Comparison of ENCODE assay signal across 28 mouse cellular contexts in genomic region chr6:127491046-127491445, GRCm38 (mm10). TPM values are rescaled to one million over a fixed set of nuclear protein-coding genes. Genes with fewer than 3 reads are reported as not detected.
DNase-seq lines count a peak whose midpoint lies in the region; ATAC-seq and TF ChIP-seq lines count a peak whose summit lies in the region.
"Had no signal": no experiment of that assay in that cellular context is flagged by ENCODE, and none has a peak within 500 bp of the region (broad histone marks: within the 10 kb centered on the region; RNA-seq: fewer than 3 reads in every experiment).

No protein-coding gene starts in this region.

- TF ChIP-seq RAD21 in MEL (IDR thresholded peaks at IDR 0.05; ENCODE audit: low read depth, low read length): no peak

- DNase-seq in A20 (ENCODE audit: low read depth, low spot score) (peak; percentile 35), MEL (ENCODE audit: low read depth, low spot score) (peak; percentile 19)
- peak; percentile 52 for DNase-seq in thymus, postnatal 14 days
- no peak for DNase-seq in spleen, adult 18-20 months
- no peak for DNase-seq in midbrain, postnatal 0 days (ENCODE audit: low spot score)
- no peak for DNase-seq in heart, adult 2 months
- DNase-seq: adrenal gland, adult 8-10 months; adrenal gland, postnatal 25 days; cerebellum, adult 11-12 months; cerebellum, adult 8-10 months; cerebellum, postnatal 10 days; cerebellum, postnatal 36 days; embryo, embryonic 11 days; gastrocnemius, postnatal 25 days; heart, adult 18-20 months; heart, postnatal 14 days; heart, postnatal 4 days had no signal

- TF ChIP-seq EP300 in MEL (IDR thresholded peaks at IDR 0.05; ENCODE audit: low read depth in 1 of 2, low read length in 2 of 2): no peak
- no peak for TF ChIP-seq EP300 in heart, adult 2 months (IDR thresholded peaks at IDR 0.05; ENCODE audit: insufficient read depth, low read depth, low read length)

- H3K79me2 ChIP-seq in MEL (ENCODE audit: control insufficient read depth, insufficient read depth, low read length, poor library complexity): no peaks in the 10 kb centered on the region
- H3K79me2 ChIP-seq in heart, adult 2 months (replicated peaks; ENCODE audit: control insufficient read depth, insufficient read depth, low read length): no peaks in the 10 kb centered on the region

- ATAC-seq in midbrain, postnatal 0 days (ENCODE audit: low FRiP score): no peak
- ATAC-seq: forebrain, embryonic 15.5 days; hindbrain, postnatal 0 days had no signal

- intact Hi-C loops in heart, adult 2 months (cut with DNase I): no loop called here

- H3K4me3 ChIP-seq in MEL (ENCODE audit: control insufficient read depth in 1 of 2, insufficient read depth in 1 of 2, low read depth in 2 of 2, low read length in 2 of 2): no peak overlapping the region
- H3K4me3 ChIP-seq in midbrain, postnatal 0 days (ENCODE audit: low read depth, low read length): no peak overlapping the region
- no peak overlapping the region for H3K4me3 ChIP-seq in heart, adult 2 months
- H3K4me3 ChIP-seq: embryonic facial prominence, embryonic 10.5 days; embryonic facial prominence, embryonic 13.5 days; erythroblast, embryonic 14.5 days; forebrain, embryonic 12.5 days; forebrain, embryonic 15.5 days; heart, embryonic 10.5 days; heart, embryonic 13.5 days had no signal

- H3K36me3 ChIP-seq in MEL (ENCODE audit: control insufficient read depth in 1 of 2, insufficient read depth in 2 of 2, low read length in 2 of 2): no peaks in the 10 kb centered on the region
- H3K36me3 ChIP-seq in midbrain, postnatal 0 days (ENCODE audit: insufficient read depth, low read length): peaks cover 24% of the 10 kb centered on the region
- H3K36me3 ChIP-seq in heart, adult 2 months (ENCODE audit: control insufficient read depth, insufficient read depth, low read length): no peaks in the 10 kb centered on the region

- H3K27ac ChIP-seq in MEL (ENCODE audit: control insufficient read depth, low read depth, low read length): no peak overlapping the region
- H3K27ac ChIP-seq in midbrain, postnatal 0 days (ENCODE audit: low read depth, low read length): no peak overlapping the region
- H3K27ac ChIP-seq in heart, adult 2 months: no peak overlapping the region
- H3K27ac ChIP-seq: embryonic facial prominence, embryonic 10.5 days; embryonic facial prominence, embryonic 13.5 days; forebrain, embryonic 12.5 days; forebrain, embryonic 15.5 days; heart, embryonic 10.5 days; heart, embryonic 13.5 days; hindbrain, embryonic 14.5 days; hindbrain, postnatal 0 days had no signal

- H3K4me1 ChIP-seq in MEL (ENCODE audit: control insufficient read depth in 1 of 2, insufficient read depth in 2 of 2, low read length in 2 of 2): no peaks in the 10 kb centered on the region
- H3K4me1 ChIP-seq in midbrain, postnatal 0 days (ENCODE audit: insufficient read depth, low read length): no peaks in the 10 kb centered on the region
- no peaks in the 10 kb centered on the region for H3K4me1 ChIP-seq in heart, adult 2 months (ENCODE audit: control insufficient read depth, insufficient read depth, low read length)
- H3K4me1 ChIP-seq: heart, embryonic 13.5 days had no signal

- no peak overlapping the region for H3K9ac ChIP-seq in MEL (ENCODE audit: control insufficient read depth, low read depth, low read length, poor library complexity, severe bottlenecking)
- H3K9ac ChIP-seq in midbrain, postnatal 0 days (replicated peaks; ENCODE audit: low read length, poor library complexity, severe bottlenecking): no peak overlapping the region
- H3K9ac ChIP-seq in heart, adult 2 months (ENCODE audit: low read depth, low read length): no peak overlapping the region
- H3K9ac ChIP-seq: embryonic facial prominence, embryonic 13.5 days; forebrain, embryonic 12.5 days; forebrain, embryonic 15.5 days; heart, embryonic 13.5 days; hindbrain, embryonic 14.5 days had no signal

- no peak for TF ChIP-seq POLR2A in MEL (IDR thresholded peaks at IDR 0.05; ENCODE audit: control insufficient read depth in 1 of 2, insufficient read depth in 1 of 2, low read depth in 1 of 2, low read length in 2 of 2, poor library complexity in 1 of 2)
- no peak for TF ChIP-seq POLR2A in heart, adult 2 months (IDR thresholded peaks at IDR 0.05; ENCODE audit: insufficient read depth, low read depth, low read length)

- no peak for TF ChIP-seq CTCF in MEL (IDR thresholded peaks at IDR 0.05 in 2 of 3, conservative IDR thresholded peaks at IDR 0.05 in 1 of 3; ENCODE audit: control insufficient read depth in 1 of 3, insufficient read depth in 1 of 3, low read depth in 2 of 3, low read length in 3 of 3, poor library complexity in 1 of 3, severe bottlenecking in 1 of 3)
- no peak for TF ChIP-seq CTCF in midbrain, postnatal 0 days (IDR thresholded peaks at IDR 0.05)
- no peak for TF ChIP-seq CTCF in heart, adult 2 months (IDR thresholded peaks at IDR 0.05)

- no peak overlapping the region for H3K4me2 ChIP-seq in midbrain, postnatal 0 days (ENCODE audit: low read depth, low read length, poor library complexity, severe bottlenecking)
- H3K4me2 ChIP-seq: embryonic facial prominence, embryonic 13.5 days; forebrain, embryonic 12.5 days; forebrain, embryonic 15.5 days; heart, embryonic 13.5 days; hindbrain, embryonic 14.5 days had no signal

- 91% methylated on average over 6 of the region's 6 CpGs for WGBS in midbrain, postnatal 0 days
- WGBS in heart, adult 2 months: 82% methylated on average over 6 of the region's 6 CpGs

- H3K9me3 ChIP-seq in MEL (replicated peaks; ENCODE audit: insufficient read depth, low read length): no peaks in the 10 kb centered on the region
- no peaks in the 10 kb centered on the region for H3K9me3 ChIP-seq in midbrain, postnatal 0 days (ENCODE audit: low read length)
- H3K9me3 ChIP-seq: embryonic facial prominence, embryonic 13.5 days; forebrain, embryonic 15.5 days; G1E; heart, embryonic 10.5 days had no signal

- H3K27me3 ChIP-seq in MEL (ENCODE audit: control insufficient read depth in 1 of 2, insufficient read depth in 2 of 2, low read length in 2 of 2): no peaks in the 10 kb centered on the region
- H3K27me3 ChIP-seq in midbrain, postnatal 0 days (ENCODE audit: insufficient read depth, low read length): no peaks in the 10 kb centered on the region
- H3K27me3 ChIP-seq in heart, adult 2 months (ENCODE audit: control insufficient read depth, insufficient read depth, low read length): no peaks in the 10 kb centered on the region
- H3K27me3 ChIP-seq: CH12.LX; embryonic facial prominence, embryonic 13.5 days; forebrain, embryonic 12.5 days; forebrain, embryonic 15.5 days; heart, embryonic 13.5 days had no signal

TF ChIP-seq in MEL, 35 proteins besides CTCF, POLR2A, EP300 and RAD21:
- TF ChIP-seq POLR2AphosphoS2 (IDR thresholded peaks at IDR 0.05; ENCODE audit: low read length) (no peak), JUND (IDR thresholded peaks at IDR 0.05; ENCODE audit: low read depth, low read length) (no peak), USF1 (IDR thresholded peaks at IDR 0.05; ENCODE audit: low read depth, low read length) (no peak), MXI1 (IDR thresholded peaks at IDR 0.05; ENCODE audit: low read depth, low read length) (no peak), ZMIZ1 (IDR thresholded peaks at IDR 0.05; ENCODE audit: low read depth, low read length) (no peak), POLR2AphosphoS5 (IDR thresholded peaks at IDR 0.05; ENCODE audit: borderline replicate concordance, low read depth, low read length) (no peak), MAZ (IDR thresholded peaks at IDR 0.05; ENCODE audit: low read depth, low read length) (no peak), TBP (IDR thresholded peaks at IDR 0.05; ENCODE audit: low read depth, low read length) (no peak), MAX (IDR thresholded peaks at IDR 0.05; ENCODE audit: low read length) (no peak)

RNA-seq across cellular contexts. Expression of gene Parp11, which starts 44.4 kb away (rescaled TPM):
- 4.9 and 5.9 TPM in 2 replicates for total RNA-seq in MEL (2012; rRNA removed)
- polyA plus RNA-seq in MEL (2012; ENCODE audit: insufficient read depth in 1 of 2, insufficient read length in 2 of 2, low read depth in 1 of 2, low replicate concordance in 2 of 2, missing spikeins in 1 of 2): 1 to 10 TPM in 1 of 2 experiments, not detected in 1; 8.2 TPM
- total RNA-seq in midbrain, postnatal 0 days (2014; rRNA removed): 68.5 and 73.2 TPM in 2 replicates
- 51.5 and 57.2 TPM in 2 replicates for polyA plus RNA-seq in midbrain, postnatal 0 days (2015; fragmentation: Nextera tagmentation; extraction: Ambion mirVana)
- 1 to 10 TPM; 7.0 to 8.2 TPM for total RNA-seq in heart, adult 2 months (2021)
- polyA plus RNA-seq in heart, adult 2 months (2012; rRNA removed): 5.3 and 10.0 TPM in 2 replicates

Comparison
In these comparisons a context has a peak if more than half of its experiments do, and no peak if none do; other contexts are left out.
1. DNase-seq: peak in A20 (single experiment), MEL (single experiment) and thymus, postnatal 14 days (single experiment); none in spleen, adult 18-20 months (0 of 2), midbrain, postnatal 0 days (single experiment) and heart, adult 2 months (0 of 2).